In genomic region chr14:20661661-20662331, GRCm38 (mm10) we compare ENCODE assay signal across 9 mouse cellular contexts. TPM values are rescaled to one million over a fixed set of nuclear protein-coding genes. Genes with fewer than 3 reads are reported as not detected.
DNase-seq lines count a peak whose midpoint lies in the region; ATAC-seq and TF ChIP-seq lines count a peak whose summit lies in the region.
"Had no signal": no experiment of that assay in that cellular context is flagged by ENCODE, and none has a peak within 500 bp of the region (broad histone marks: within the 10 kb centered on the region; RNA-seq: fewer than 3 reads in every experiment).

No protein-coding gene starts in this region.

- peak overlapping the region; percentile 88 for H3K9ac ChIP-seq in forebrain, postnatal 0 days
- peak overlapping the region; percentile 92 for H3K9ac ChIP-seq in midbrain, embryonic 16.5 days (ENCODE audit: low read depth, low read length)

- peak overlapping the region; percentile 86 for H3K27ac ChIP-seq in forebrain, postnatal 0 days (ENCODE audit: low read depth, low read length)
- peak overlapping the region; percentile 91 for H3K27ac ChIP-seq in midbrain, embryonic 16.5 days (ENCODE audit: low read length)

- H3K27me3 ChIP-seq in forebrain, postnatal 0 days (ENCODE audit: insufficient read depth, low read length) = no peaks in the 10 kb centered on the region; the same call in 1 of the 2 replicates
- peaks cover 5% of the 10 kb centered on the region; the same call in 1 of the 2 replicates for H3K27me3 ChIP-seq in midbrain, embryonic 16.5 days (ENCODE audit: control insufficient read depth, insufficient read depth, low read depth, low read length)

- H3K9me3 ChIP-seq in forebrain, postnatal 0 days (ENCODE audit: low read length) = no peaks in the 10 kb centered on the region
- H3K9me3 ChIP-seq in midbrain, embryonic 16.5 days (replicated peaks; ENCODE audit: control insufficient read depth, low read length, poor library complexity, severe bottlenecking) = no peaks in the 10 kb centered on the region

- peak overlapping the region; percentile 85 for H3K4me2 ChIP-seq in forebrain, postnatal 0 days (ENCODE audit: low read depth)
- peak overlapping the region; percentile 94 for H3K4me2 ChIP-seq in midbrain, embryonic 16.5 days (ENCODE audit: low read length)

- peak; percentile 51 for ATAC-seq in forebrain, postnatal 0 days
- ATAC-seq in midbrain, embryonic 16.5 days = peak; percentile 66

- H3K4me3 ChIP-seq in forebrain, postnatal 0 days (ENCODE audit: low read depth, low read length) = peak overlapping the region; percentile 65
- peak overlapping the region; percentile 70 for H3K4me3 ChIP-seq in midbrain, embryonic 16.5 days (ENCODE audit: low read depth, low read length)

- TF ChIP-seq CTCF in forebrain, postnatal 0 days (IDR thresholded peaks at IDR 0.05; ENCODE audit: low read depth) = peak; percentile 19; the same call in 1 of the 2 replicates

- no peaks in the 10 kb centered on the region for H3K36me3 ChIP-seq in forebrain, postnatal 0 days (ENCODE audit: insufficient read depth)
- H3K36me3 ChIP-seq in midbrain, embryonic 16.5 days (ENCODE audit: control insufficient read depth, insufficient read depth, low read length) = no peaks in the 10 kb centered on the region

- intact Hi-C loops in left cerebral cortex, postnatal 25 days (cut with DNase I) = loop anchor here (1.0 to 2.0 kb wide), 2 partner anchors 85 to 261 kb away; no protein-coding TSS in a partner anchor

- peak; percentile 12 to 16 for DNase-seq in left cerebral cortex, postnatal 25 days (ENCODE audit: low spot score in 2 of 2)
- DNase-seq in left cerebral cortex, adult 11 months (ENCODE audit: low spot score) = no peak
- peak; percentile 28 for DNase-seq in cerebellum, adult 11 months
- DNase-seq in forebrain, postnatal 0 days = peak; percentile 39
- DNase-seq in layer of hippocampus, postnatal 10 days (ENCODE audit: low spot score in 2 of 2) = peak; percentile 51 to 61
- DNase-seq in ovary, postnatal 10 days (ENCODE audit: low spot score) = no peak
- DNase-seq in thymus, postnatal 10 days (ENCODE audit: low spot score in 2 of 2) = no peak

- 16% methylated on average over 19 of the region's 19 CpGs for whole genome bisulfite sequencing in forebrain, postnatal 0 days
- 8% methylated on average over 19 of the region's 19 CpGs for WGBS in midbrain, embryonic 16.5 days

- 0 out of 2 replicates have a peak, but pooled peaks cover 3% of the 10 kb centered on the region for H3K4me1 ChIP-seq in forebrain, postnatal 0 days (ENCODE audit: insufficient read depth)
- peaks cover 9% of the 10 kb centered on the region; the same call in 1 of the 2 replicates for H3K4me1 ChIP-seq in midbrain, embryonic 16.5 days (ENCODE audit: control insufficient read depth, insufficient read depth, low read length)

RNA-seq across cellular contexts. Expression of gene Myoz1, which starts 5.5 kb away (rescaled TPM):
- not detected for total RNA-seq in left cerebral cortex, postnatal 25 days (2021)
- total RNA-seq in forebrain, postnatal 0 days (2014; rRNA removed) = 0.15 and 0.57 TPM in 2 replicates
- polyA plus RNA-seq in forebrain, postnatal 0 days (2015; fragmentation: Nextera tagmentation; extraction: Ambion mirVana) = 0.30 and 0.83 TPM in 2 replicates
- under 1 TPM in 1 of 2 experiments, not detected in 1; 0.39 TPM for total RNA-seq in layer of hippocampus, postnatal 10 days (2021)
- 0.19 TPM in 1 of 2 replicates, not detected in the other for polyA plus RNA-seq in midbrain, embryonic 16.5 days (2015; fragmentation: Nextera tagmentation; extraction: Ambion mirVana)
- total RNA-seq: layer of hippocampus, postnatal 36 days had no signal

RNA-seq across cellular contexts. Expression of gene Synpo2l, which starts 6.4 kb away (rescaled TPM):
- under 1 TPM; 0.23 to 0.28 TPM for total RNA-seq in left cerebral cortex, postnatal 25 days (2021)
- total RNA-seq in forebrain, postnatal 0 days (2014; rRNA removed) = 0.15 and 0.24 TPM in 2 replicates
- 0.17 and 0.19 TPM in 2 replicates for polyA plus RNA-seq in forebrain, postnatal 0 days (2015; fragmentation: Nextera tagmentation; extraction: Ambion mirVana)
- total RNA-seq in layer of hippocampus, postnatal 10 days (2021) = under 1 TPM; 0.21 to 0.29 TPM
- polyA plus RNA-seq in midbrain, embryonic 16.5 days (2015; fragmentation: Nextera tagmentation; extraction: Ambion mirVana) = 0.16 and 0.24 TPM in 2 replicates

RNA-seq across cellular contexts. Expression of gene Sec24c, which starts 12.3 kb away (rescaled TPM):
- 100 to 1,000 TPM; 110 to 113 TPM for total RNA-seq in left cerebral cortex, postnatal 25 days (2021)
- 65.0 and 86.4 TPM in 2 replicates for total RNA-seq in forebrain, postnatal 0 days (2014; rRNA removed)
- polyA plus RNA-seq in forebrain, postnatal 0 days (2015; fragmentation: Nextera tagmentation; extraction: Ambion mirVana) = 46.0 and 57.1 TPM in 2 replicates
- total RNA-seq in layer of hippocampus, postnatal 10 days (2021) = 100 to 1,000 TPM; 108 to 109 TPM
- 89.9 and 92.9 TPM in 2 replicates for polyA plus RNA-seq in midbrain, embryonic 16.5 days (2015; fragmentation: Nextera tagmentation; extraction: Ambion mirVana)

RNA-seq across cellular contexts. Expression of gene Usp54, which starts 20.9 kb away (rescaled TPM):
- 10 to 100 TPM; 38.5 to 46.7 TPM for total RNA-seq in left cerebral cortex, postnatal 25 days (2021)
- 20.5 and 28.9 TPM in 2 replicates for total RNA-seq in forebrain, postnatal 0 days (2014; rRNA removed)
- polyA plus RNA-seq in forebrain, postnatal 0 days (2015; fragmentation: Nextera tagmentation; extraction: Ambion mirVana) = 3.0 and 4.8 TPM in 2 replicates
- 10 to 100 TPM; 27.8 to 29.2 TPM for total RNA-seq in layer of hippocampus, postnatal 10 days (2021)
- 13.8 and 14.2 TPM in 2 replicates for polyA plus RNA-seq in midbrain, embryonic 16.5 days (2015; fragmentation: Nextera tagmentation; extraction: Ambion mirVana)

RNA-seq across cellular contexts. Expression of gene Fut11, which starts 33.0 kb away (rescaled TPM):
- total RNA-seq in left cerebral cortex, postnatal 25 days (2021) = 10 to 100 TPM; 18.5 to 19.7 TPM
- total RNA-seq in forebrain, postnatal 0 days (2014; rRNA removed) = 11.2 and 17.9 TPM in 2 replicates
- polyA plus RNA-seq in forebrain, postnatal 0 days (2015; fragmentation: Nextera tagmentation; extraction: Ambion mirVana) = 14.0 and 20.7 TPM in 2 replicates
- total RNA-seq in layer of hippocampus, postnatal 10 days (2021) = 10 to 100 TPM; 19.5 TPM
- polyA plus RNA-seq in midbrain, embryonic 16.5 days (2015; fragmentation: Nextera tagmentation; extraction: Ambion mirVana) = 25.5 and 27.2 TPM in 2 replicates

Comparison
In these comparisons a context has a peak if more than half of its experiments do, and no peak if none do; other contexts are left out.
1. DNase-seq: peak in left cerebral cortex, postnatal 25 days (2 of 2), cerebellum, adult 11 months (single experiment), forebrain, postnatal 0 days (single experiment) and layer of hippocampus, postnatal 10 days (2 of 2); none in left cerebral cortex, adult 11 months (single experiment), ovary, postnatal 10 days (single experiment) and thymus, postnatal 10 days (0 of 2).